Mouse (Mus musculus): ENCODE measurements at regions not wholly inside any gene's neighbourhood (a gene's known extent, or its start where the extent isn't known, plus 50 kb on each side); places are given as distances from the start of the nearest gene placed in this dataset.

DNA sequence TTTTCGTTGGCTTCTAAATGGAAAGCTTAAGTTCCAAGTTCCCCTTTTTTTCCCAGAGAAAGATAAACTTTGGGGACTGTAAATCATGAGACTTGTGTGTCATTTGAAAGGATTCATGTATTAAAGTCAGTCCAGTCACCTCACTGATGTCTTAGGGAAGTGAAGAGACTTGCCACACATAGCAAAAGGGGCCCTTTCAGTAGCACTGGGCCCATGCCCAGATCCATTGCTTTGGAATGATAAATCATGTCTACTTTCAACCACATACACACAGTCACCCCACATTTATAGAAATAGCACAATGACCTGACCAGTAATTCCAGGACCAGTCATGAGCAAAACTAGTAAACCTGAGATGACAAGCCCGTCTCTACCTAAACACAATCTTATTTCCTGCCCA is 133.2 kb upstream of the Clint1 start:
- TF ChIP-seq CTCF (IDR thresholded peaks at IDR 0.05; ENCODE audit: extremely low read depth, insufficient read depth, insufficient read length, insufficient replicate concordance) = no peak
- TF ChIP-seq POLR2A (IDR thresholded peaks at IDR 0.05; ENCODE audit: low read depth, low read length) = no peak

Measured in spleen, adult 2 months (tissue).